Mouse (Mus musculus) right cerebral cortex, postnatal 36 days (tissue): Measurements from ENCODE around the gene Clp1.
"Not testable (repeated sequence)": the region's sequence is repeated elsewhere in the genome, so short reads cannot be mapped to it uniquely, and the experiment has no call there.

Source experiments
- DNase-seq, 2 experiments: peaks; one replicate each; pipeline ENCODE4 v3.0.0; 2022; ENCODE audit warnings: low spot score in 2 of 2, mixed read lengths in 1 of 2

The Clp1 gene

DNA sequence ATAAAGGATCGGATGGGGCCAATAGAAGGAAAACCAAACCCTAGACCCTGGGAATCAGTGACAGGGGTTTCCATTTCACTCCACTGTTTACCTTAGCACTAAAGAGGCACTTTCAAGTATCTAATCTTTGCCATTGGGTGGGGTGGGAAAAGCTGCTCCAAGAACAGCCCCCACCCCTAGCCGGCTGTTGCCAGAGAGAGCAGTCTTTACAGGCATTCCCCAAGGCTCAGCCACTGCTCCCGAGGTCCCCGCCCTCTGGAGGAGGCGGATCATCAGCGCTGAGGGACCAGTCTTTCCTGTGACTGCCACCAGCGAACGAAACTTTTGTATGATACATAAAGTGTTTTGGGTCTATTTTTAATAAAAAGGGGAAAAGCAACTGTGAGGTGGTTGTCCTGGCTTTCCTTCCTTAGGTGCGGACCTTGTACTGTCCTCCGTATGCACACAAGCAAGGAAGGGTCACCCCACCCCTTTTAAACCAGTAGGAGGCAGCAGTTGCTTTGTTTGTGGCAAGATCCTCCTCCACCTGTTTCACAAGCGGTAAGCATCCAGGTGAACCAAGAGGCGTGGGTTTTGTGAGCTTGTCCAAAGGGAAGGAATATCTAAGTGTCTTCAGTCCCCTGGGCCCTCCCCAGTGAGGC, 11.2 kb upstream of the Clp1 start:
- no peak for DNase-seq

DNA sequence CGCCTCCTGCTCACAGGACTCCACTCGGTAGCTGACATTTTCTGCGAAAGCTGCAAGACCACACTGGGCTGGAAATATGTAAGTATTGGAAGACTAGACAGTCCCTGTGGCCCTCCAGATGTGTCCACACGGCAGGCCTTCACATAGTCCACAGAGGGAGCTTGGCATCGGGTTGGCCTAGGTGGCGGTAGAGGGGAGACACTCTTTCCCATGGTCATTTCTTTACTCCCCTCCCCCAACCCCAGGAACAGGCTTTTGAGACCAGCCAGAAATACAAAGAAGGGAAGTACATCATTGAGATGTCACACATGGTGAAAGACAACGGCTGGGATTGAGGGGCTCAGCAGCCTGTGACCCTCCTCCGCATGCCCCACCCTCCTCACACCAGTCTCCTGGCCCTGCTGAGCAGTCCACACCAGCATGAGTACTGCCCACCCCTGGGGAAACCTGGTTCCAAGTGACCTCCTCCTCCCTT, 10.3 kb upstream of the Clp1 start:
- no peak for DNase-seq

DNA sequence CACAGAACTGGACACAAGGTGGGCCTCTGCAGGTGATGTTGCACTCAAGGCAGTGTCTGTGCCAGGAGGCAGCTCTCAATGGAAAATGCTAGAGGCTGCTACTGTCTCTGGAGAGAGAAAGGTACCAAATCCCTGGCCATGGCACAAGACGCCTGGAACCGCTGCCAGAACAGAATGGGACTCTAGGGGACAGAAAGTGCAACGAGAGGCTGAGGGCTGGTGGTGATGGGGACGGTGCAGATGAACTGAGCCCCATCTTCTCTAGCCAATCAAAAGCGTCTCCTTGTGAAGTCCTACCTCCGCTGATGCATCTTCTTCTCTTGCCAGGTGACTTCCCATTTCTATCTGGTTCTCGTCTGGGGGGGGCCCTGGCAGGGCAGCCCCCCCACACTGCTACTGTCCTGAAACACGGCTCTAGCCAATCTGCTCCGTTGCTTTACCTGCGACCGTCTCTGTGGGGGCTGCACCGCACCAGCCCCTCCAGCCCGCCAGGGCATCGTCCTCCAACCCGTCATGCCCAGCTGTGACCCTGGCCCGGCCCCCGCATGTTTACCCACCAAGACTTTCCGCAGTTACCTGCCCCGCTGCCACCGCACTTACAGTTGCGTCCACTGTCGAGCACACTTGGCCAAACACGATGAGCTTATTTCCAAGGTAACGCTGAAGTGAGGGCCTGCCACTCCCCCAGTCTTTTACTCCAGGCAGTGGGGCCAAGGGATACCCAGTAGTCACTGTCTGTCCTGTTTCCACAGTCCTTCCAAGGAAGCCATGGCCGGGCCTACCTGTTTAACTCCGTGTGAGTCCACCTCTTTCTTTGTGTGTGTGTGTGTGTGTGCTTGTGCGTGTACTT, 9.4 kb upstream of the Clp1 start:
- no peak for DNase-seq

DNA sequence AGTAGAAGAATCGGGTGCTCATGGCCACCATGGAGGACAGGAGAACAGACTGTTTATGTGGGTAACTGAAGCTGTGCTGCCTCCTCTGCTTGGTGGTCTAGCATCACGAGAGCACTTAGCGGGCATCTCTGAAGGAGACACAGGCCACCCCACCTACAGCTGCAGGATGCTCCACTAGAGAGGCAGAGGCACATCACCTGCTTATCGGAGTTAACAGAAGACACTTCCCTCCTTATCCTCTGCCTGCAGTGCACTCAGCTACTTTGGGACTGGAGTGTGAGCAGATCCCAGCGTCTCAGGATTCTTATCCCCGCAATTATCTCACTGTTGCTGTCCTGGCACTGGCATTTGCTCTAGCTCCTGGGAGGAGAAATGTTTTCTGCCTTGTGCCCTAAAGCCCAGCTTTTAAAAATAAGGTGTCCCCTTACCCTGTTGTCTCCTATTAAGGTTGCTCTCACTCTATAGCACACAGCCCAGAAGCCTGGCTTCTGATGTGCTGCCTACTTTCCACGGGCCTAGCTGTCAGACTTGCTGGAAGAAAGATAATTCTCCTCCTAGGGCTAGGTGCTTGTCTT, 8.3 kb upstream of the Clp1 start:
- DNase-seq: no peak

DNA sequence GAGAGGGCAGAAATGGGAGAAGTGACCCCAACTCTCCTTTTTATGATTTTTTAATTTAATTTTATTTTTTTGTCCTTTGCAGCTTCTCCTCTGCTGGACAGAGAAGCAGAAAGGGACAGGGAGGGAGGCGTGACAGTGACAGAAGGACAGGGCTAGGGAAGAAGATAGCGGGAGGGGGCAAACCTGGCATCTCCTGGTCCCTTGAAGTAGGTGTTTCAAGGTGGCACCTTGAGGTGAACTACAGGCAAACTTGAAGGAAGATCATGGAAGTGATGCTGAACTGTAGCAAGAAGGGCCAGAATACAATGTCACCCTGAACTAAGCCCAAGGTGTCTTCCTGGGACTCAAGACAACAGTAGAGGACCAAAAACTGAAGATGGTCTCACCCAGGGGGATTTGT, 7.8 kb upstream of the Clp1 start:
- no peak for DNase-seq

DNA sequence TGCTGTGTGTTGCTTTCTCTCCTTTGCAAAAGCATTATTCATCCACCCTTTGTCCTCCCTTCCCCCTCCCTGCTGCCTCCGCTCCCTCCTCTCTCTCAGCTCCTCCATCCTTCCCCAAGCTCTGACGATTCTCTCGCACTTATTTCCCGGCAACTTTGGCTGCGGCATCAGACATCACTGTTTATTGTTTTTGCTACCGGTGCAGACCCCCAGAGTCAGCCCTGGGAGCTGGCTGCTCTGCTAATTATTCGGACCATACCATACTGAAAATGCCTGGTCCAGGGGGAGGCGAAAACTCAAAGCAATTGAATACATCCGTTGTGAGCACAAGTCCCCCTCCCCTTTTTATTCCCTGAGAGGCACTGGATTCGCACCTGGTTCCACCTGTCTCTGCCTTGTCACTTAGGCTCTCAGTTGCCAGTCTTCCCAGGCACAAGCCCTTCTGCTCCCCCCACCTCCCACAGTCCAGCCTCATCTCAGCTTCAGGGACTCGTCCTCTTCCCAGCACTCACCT, 7.3 kb upstream of the Clp1 start:
- no peak for DNase-seq

DNA sequence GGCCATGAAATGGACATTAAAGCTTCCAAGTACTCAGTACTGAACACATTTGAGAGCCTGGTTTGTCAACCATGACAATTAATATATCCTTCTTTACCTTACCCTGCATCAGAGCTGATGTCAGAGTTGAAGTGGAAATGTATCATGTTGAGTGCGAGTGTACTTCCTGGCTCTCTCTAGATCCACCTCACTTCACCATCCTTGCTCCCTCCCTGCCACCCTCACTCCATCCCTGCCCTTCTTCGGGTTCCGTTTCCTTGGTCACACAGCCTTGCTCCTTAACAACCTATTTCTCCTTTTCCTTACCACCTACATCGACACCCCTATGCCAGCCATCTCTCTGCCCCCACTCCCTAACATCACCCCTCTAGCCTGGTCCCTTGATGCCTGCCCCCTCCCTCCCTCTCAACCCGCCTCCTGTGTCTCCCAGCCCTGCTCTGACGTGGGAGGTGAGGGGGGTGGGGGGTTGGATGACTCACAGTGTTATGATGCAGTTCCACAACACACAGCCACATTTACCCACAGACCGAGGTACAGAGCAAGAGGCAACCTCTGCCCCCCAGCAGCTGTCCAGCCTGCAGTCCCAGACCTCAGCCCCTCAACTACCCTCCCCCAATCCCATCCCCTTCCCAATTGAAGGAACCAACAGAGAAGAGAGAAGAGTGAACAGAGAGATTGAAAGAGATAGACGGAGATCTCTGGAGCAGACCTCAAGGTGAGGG, 6.6 kb upstream of the Clp1 start, which contains the start of gene Ypel4:
TSS of gene Ypel4 (plus strand) at position 480 of the 722 bp plus-strand sequence.
- peak; percentile 71 to 77 for DNase-seq

DNA sequence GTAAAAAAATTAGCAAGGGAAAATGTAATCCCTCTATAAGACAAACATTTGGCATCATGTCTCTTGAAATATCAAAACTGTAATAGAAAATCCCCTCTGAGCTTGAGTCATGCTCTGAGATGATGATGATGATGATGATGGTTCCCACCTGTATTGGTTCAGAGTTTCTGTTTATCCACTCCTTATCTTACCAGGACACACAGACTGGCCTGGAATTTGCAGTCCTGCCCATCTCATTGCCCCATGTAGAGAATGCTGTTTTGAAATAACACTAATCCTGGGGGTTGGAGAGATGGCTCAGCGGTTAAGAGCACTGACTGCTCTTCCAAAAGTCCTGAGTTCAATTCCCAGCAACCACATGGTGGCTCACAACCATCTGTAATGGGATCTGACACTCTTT, 5.2 kb upstream of the Clp1 start:
- no peak for DNase-seq

DNA sequence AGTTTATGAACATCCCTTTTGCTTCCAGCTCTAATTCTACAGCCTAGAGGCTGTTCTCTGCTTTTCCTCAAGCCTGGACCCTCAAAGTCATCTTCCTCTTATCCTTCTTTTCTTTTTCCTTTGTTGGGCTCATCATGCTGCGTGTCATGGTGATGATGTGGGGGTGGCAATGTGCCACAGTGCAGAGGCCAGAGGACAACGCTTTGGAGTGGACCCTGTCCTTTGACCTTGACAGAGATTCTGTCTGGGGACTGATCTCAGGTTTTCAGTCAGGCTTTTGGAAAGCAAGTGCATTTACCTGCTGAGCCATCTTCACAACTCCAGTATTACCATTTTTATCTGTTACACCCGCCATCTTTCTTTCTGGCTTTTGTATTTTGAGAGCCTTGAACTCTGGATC, 4.1 kb upstream of the Clp1 start:
- DNase-seq: no peak

DNA sequence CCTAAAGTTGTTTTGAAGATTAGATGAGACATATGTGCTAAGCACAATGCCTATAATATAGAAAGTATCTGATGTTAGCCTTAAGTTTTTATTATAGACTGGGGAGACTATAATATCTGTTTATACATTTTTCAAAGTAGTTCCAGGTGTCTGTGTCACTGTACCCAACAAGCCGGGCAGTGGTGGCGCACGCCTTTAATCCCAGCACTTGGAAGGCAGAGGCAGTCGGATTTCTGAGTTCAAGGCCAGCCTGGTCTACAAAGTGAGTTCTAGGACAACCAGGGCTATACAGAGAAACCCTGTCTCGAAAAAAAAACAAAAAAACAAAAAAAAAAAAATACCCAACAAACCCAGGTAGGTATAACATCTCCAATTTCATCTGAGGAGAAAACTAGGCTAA, 1.0 kb upstream of the Clp1 start:
- DNase-seq: not testable (repeated sequence)

DNA sequence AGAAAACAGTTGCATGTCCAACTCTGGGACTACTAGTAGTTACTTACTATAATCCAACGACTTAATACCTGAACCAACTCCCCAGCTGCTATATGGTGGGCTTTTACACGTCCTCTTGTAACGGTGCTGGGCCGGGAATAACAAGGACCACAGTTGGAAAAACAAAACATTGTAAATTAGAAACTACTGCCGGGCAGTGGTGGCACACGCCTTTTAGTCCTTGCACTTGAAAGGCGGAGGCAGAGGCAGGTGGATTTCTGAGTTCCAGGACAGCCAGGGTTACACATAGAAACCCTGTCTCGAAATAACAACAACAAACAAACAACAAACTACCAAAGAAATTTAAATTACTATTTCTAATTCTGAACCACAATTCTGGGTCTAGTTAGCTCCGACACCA, 434 bp downstream of the Clp1 start:
- no peak for DNase-seq

DNA sequence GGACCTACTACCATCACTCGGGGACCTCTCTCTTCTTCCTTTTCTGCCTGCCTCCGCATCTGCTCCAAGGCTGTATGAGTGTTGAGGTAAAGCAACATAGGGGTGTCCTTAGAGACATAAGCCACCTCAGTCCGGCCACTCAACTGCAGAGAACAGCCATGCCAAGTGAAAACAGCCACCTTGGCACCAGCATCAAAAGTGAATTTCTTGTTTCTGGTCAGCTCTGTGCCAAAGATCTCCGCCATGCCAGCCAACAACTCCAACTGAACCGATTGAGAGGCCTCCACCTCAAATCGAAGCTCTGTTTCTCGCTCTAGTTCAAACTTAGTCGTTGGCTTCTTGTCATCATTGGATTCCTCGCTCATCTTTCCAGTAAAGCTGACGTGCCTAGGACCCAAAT, 1.4 kb downstream of the Clp1 start:
- no peak for DNase-seq

DNA sequence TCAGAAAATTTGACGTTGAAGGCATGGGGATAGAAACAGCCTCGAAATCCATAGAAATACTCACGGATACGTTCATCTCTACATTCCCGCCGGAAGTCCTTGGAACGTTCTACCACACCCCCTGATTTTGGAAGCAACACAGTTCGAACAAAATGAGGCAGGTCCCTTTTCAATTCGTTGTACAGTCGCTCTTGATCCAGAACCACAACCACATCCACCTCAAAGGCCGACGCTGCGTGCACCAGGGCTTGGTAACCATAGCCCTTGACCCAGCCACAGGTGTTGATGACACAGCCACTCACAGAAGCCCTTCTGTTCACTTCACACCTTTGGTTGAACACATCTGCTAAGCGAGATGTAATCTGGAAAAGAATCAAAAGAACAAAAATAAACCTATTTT, 3.3 kb downstream of the Clp1 start:
- DNase-seq: no peak

DNA sequence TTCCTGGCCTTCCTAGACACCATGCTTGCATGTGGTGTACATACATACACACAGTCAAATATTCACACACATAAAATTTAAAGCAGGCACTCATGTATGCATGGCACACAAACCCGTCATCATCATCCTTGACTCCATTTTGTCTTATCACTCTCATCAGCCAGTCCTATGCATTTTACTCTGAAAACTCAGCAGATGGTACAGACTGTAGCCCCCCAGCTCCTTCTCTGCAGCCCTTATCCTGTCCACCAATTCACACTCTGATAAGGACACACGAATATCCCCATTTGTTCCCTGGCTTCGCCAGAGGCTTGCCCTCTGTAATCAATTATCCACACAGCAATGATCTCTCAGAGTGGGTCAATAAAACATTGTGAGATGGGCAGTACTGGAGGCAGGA, 6.0 kb downstream of the Clp1 start:
- no peak for DNase-seq

DNA sequence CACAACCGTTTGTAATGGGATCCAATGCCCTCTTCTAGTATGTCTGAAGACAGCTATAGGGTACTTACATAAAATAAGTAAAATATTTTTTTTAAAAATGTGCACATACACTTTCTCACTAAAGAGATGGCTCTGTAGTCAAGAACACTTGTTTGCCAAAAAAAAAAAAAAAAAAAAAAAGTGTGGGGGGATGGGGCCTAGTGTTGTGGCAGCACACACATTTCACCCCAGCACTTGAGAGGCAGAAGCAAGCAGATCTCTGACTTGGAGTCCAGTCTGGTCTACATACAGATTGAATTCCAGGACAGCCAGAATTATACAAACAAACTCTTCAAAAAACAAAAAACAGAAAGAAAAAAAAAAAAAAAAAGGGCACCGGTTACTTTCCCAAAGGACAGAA, 6.4 kb downstream of the Clp1 start:
- no peak for DNase-seq

DNA sequence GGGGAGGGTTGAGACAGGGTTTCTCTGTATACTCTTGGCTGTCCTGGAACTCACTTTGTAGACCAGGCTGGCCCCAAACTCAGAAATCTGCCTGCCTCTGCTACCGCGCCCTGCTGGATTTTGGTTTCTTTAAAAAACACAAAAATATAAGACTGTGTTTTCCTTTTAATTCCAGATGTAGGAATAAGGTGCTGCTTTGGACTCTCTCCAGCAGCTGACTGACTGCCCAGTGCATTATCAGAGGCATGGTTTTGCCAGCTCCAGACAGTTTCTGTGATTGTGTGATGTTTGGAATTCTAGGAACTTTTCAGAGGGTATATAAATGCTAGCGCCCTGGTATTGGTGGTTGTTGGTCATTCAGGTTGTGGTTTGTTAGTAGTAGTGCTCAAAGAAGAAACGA, 9.8 kb downstream of the Clp1 start:
- DNase-seq: no peak

DNA sequence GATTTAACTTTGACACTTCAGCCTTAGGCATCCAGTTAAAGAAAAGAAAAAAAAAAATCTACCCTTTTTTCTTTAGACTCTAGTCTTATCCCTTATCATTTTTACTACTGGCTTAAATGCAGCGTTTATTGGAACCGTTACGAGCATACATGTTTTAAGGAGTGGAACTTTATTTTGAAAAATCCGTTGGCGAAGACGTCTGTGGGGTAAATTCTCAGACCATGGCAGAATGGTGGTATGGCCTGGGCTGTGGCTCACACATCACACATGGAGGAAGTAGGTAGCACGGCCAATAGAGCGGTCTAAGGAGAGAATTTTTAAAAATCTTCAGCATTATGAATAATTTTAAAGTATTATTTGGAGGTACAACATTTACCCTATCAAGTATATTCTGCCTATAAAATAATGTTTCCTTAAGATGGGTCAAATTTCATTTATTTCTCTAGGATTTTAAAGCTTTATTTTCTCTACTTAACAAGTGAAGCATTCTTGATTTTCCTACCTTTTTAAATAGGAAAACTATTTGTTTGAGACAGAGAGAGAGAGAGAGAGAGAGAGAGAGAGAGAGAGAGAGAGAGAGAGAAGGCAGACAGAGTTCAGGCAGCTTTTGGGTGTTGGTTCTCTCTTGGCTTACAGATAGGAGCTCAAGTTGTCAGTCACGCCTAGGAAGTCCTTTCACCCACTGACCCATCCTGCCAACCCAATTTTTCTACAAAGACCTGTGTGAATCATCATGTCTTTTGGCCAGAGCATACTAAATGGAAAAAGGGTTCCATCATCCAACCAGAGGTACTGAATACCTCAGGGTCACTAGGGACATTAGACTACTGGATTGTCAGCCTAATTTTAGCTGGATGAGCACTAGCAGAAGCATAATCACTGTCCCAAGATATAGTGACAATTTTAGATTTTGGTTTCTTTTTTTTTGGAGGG, 10.5 kb downstream of the Clp1 start:
- DNase-seq: no peak

DNA sequence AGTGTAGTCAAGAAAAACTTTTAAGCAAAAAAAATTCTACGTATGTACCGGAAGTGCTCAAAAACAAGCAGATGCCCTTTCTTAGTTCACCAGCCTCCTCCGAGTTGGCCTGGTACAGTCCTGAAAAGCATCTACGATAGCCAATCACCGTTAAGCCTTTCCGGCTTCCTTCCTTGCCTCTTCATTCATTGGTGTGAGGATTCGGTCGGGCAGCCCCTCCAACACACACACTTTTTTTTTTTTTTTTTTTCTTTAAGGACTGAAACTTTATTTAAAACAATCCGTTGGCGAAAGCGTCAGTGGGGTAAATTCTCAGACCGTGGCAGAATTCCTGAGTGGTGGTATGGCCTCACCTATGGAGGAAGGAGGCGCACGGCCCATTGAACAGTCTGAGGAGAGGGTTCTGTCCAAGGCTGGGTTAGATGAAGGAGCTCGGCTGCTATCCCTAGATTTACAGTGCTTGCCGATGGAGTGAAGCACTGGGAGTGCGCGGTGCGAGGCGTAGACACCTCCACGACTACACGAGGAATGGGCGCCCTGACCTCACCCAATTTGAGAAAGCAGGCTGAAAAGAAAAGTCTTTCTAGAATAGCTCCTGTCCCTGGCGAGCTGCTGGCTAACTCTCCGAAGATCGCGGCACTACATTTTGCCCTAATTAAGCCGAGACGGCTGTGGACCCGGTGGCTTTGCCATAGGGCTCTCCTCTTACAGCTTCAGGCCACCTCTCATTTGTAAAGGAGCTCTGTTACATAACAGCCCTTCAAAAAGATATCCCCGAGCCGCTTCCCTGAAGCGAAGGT, 11.4 kb downstream of the Clp1 start:
- peak; percentile 86 to 93 for DNase-seq

DNA sequence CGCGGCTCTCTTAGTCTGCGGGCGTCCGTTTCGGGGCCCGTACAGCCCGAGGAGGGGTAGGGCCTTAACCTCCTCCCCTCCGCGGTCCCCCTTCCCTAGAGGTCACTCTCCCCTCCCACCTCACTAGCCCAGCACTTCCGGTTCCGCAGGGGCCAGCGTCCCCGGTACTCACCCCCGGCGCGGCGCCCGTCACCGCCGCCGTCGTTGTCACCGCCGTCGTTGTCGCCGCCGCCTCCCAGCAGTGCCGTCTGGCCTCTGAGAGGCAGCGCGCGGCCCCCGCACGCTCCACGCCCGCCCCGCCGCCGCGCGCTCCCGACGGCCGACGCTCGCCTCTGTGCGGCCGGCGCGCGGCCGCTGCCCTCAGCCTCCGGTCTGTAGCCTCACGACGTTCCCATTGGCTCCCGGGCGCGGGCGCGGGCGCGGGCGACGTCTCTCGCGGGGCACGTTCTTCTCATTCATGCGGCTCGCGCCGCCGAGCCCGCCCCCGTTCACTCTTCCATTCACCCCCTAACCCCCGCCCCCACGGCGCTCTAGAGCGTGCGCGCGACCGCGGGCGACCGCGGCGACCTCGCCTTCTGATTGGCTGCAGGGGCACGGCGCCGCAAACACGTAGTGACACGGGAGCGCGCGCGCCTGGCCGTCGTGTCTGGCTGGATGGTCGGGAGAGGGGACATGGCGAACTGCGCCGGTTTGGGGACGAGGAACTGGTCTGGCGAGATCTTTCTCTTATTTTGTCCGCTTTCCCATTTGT, 12.2 kb downstream of the Clp1 start, which contains the start of gene Zdhhc5:
TSS of gene Zdhhc5 (minus strand) at position 370 of the 751 bp plus-strand sequence.
- DNase-seq: peak; percentile 97 to 98
